Mouse (Mus musculus) G1E (cell line): ENCODE data around the gene Ralgapa1. TPM values are rescaled to one million over a fixed set of nuclear protein-coding genes. Genes with fewer than 3 reads are reported as not detected.
"Not testable (repeated sequence)": the region's sequence is repeated elsewhere in the genome, so short reads cannot be mapped to it uniquely, and the experiment has no call there.

ENCODE experiments used
- ATAC-seq: 2 replicates; pipeline ENCODE4 v1.8.0; 2016; ENCODE audit warnings: mild to moderate bottlenecking; ENCODE audit not compliant: insufficient number of reproducible peaks, poor library complexity, low FRiP score, severe bottlenecking; ENCODE audit errors: extremely low read depth
- DNase-seq: peaks from one replicate; pipeline ENCODE4 v3.0.0; 2012; ENCODE audit warnings: low spot score
- H3K27me3 ChIP-seq: 2 replicates; pipeline ENCODE4 v1.6.1; 2012; ENCODE audit warnings: mild to moderate bottlenecking, low read length, inconsistent platforms; ENCODE audit not compliant: insufficient read depth
- H3K36me3 ChIP-seq: replicated peaks from 2 replicates; pipeline ENCODE3; 2012; ENCODE audit warnings: mild to moderate bottlenecking, inconsistent platforms
- H3K4me1 ChIP-seq: 2 replicates; pipeline ENCODE4 v1.6.1; 2012; ENCODE audit warnings: low read depth, low read length, inconsistent platforms, mixed read lengths; ENCODE audit not compliant: insufficient read depth
- H3K4me3 ChIP-seq: 2 replicates; pipeline ENCODE4 v1.5.1; 2012; ENCODE audit warnings: low read depth, mild to moderate bottlenecking, inconsistent platforms, low read length, moderate library complexity, mixed read lengths
- H3K9me3 ChIP-seq: replicated peaks from 2 replicates; pipeline ENCODE4 v1.6.1; 2012; ENCODE audit warnings: inconsistent platforms
- CTCF ChIP-seq: IDR thresholded peaks from 2 replicates; pipeline ENCODE4 v1.5.1; 2012; ENCODE audit warnings: low read depth, low read length, inconsistent platforms, mixed read lengths
- GATA1 ChIP-seq: IDR thresholded peaks from 2 replicates; pipeline ENCODE4 v1.6.1; 2012; ENCODE audit warnings: borderline replicate concordance, low read length, inconsistent platforms, mixed read lengths
- GATA2 ChIP-seq: IDR thresholded peaks from 2 replicates; pipeline ENCODE4 v1.6.1; 2012; ENCODE audit warnings: low read depth, low read length, inconsistent platforms, borderline replicate concordance
- POLR2AphosphoS5 ChIP-seq: IDR thresholded peaks from 2 replicates; pipeline ENCODE4 v1.6.1; 2012; ENCODE audit warnings: low read depth, low read length, inconsistent platforms; ENCODE audit not compliant: insufficient replicate concordance
- TAL1 ChIP-seq: conservative IDR thresholded peaks from 2 replicates; pipeline ENCODE4 v1.6.1; 2012; ENCODE audit warnings: low read depth, low read length, inconsistent platforms, mixed read lengths
- polyA plus RNA-seq: library from polyadenylated mRNA; stranded (reverse); fragments of >175 nt; gene quantifications from 2 replicates; pipeline ENCODE4 v1.2.3, GENCODE M21; 2012
- total RNA-seq, 2 experiments: library from RNA; stranded (forward) in 1 of 2; stranded (reverse) in 1 of 2; fragments of 200-1000 nt in 1 of 2; fragments of >200 nt in 1 of 2; fragmentation: Nextera tagmentation in 1 of 2; gene quantifications; 2 replicates each; pipeline ENCODE4 v1.2.3; 2014 to 2017

Gene Ralgapa1
- total and polyA plus RNA-seq, 3 experiments: 13.3 to 169 (median 57.9) TPM

DNA sequence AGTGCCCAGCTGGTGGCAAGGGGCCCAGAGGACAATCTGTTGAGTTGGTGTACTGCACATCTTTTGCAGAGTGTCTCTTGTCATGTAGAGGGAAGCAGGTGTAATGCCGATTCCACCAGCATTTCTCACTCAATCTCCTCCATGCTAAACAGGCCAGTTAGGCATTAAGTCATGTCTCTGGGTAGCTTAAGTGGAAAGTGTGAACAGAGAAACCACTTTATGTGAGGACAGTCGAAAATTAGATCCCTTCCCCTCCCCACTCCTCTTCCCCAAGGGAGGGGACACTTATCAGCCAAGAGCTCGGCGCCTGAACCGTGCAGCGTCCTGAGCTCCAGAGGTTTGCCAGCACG, 222.5 kb downstream of the Ralgapa1 start:
- DNase-seq (no peak), ATAC-seq (no peak)
- H3K27me3 ChIP-seq: peaks cover 2% of the 10 kb centered on the region; the same call in 1 of the 2 replicates
- H3K9me3 ChIP-seq: peaks cover 29% of the 10 kb centered on the region
- no peaks in the 10 kb centered on the region for H3K4me1 ChIP-seq
- TF ChIP-seq POLR2AphosphoS5 (no peak), GATA2 (no peak), CTCF (no peak)
- H3K36me3 ChIP-seq: peaks cover 30% of the 10 kb centered on the region
- H3K4me3 ChIP-seq: no peak overlapping the region

DNA sequence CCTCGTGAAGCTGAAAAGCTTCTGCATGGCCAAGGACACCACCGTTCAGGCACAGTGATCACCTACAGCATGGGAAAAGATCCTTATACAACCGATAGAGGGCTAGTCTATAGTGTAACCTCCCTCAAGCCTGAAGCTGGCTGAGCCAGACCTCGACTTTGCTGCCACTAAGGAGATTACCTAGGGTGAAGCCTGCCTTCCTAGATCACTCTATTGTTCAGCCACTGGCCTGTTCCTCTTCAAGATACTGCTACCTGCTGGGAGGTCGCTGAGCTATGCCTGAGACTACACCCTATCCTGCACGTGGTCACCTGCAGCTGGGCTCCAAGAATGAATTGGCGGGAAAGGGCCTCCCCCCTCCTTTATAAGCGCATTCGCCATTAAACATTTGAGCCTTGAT, 234.0 kb downstream of the Ralgapa1 start:
- H3K4me3 ChIP-seq, ATAC-seq, H3K36me3 ChIP-seq, H3K9me3 ChIP-seq, DNase-seq, H3K4me1 ChIP-seq: not testable (repeated sequence)
- peaks cover 12% of the 10 kb centered on the region for H3K27me3 ChIP-seq

DNA sequence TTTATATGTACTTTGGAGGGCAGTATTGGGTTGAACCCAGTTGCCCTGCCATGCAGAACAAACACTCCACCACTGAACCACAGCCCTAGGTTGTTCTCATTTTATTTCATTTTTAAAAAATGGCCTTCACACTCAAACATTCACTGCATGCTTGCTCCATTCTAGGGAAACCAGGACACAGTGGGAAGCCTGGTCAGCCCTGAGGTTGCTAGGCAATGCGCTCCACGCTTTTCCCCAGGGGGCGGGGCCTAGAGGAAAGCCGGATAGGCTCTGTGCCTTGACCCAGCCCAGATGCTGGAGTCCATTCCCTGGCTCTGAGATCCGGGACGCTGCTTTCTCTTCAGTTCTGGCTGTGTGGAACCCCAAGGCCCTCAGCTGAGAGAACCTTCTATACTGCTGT, 247.2 kb downstream of the Ralgapa1 start:
- Histone ChIP-seq H3K36me3 (no peaks in the 10 kb centered on the region), H3K9me3 (no peaks in the 10 kb centered on the region), H3K4me3 (no peak overlapping the region), H3K27me3 (peaks cover 29% of the 10 kb centered on the region), H3K4me1 (no peaks in the 10 kb centered on the region; the same call in 1 of the 2 replicates)
- TF ChIP-seq POLR2AphosphoS5 (no peak), CTCF (no peak), GATA2 (no peak)
- ATAC-seq (no peak), DNase-seq (no peak)

DNA sequence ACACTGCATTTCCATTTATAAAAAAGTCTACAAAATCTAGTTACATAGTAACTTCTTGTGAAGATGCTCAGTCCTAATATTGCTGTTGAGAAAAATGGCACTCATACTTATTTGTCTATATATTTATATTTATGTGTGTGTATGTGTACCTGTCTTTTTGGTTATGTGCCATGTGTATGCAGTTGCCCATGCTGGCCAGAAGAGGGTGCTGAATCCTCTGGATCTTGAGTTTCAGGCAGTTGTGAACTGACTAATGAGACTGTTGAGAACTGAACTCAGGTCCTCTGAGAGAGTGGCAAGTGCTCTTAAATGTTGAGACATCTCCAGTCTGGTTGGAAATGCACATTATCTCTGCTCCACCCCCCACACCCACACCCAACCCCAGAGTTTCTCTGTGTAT, 247.9 kb downstream of the Ralgapa1 start:
- ATAC-seq (no peak), DNase-seq (no peak)
- H3K4me1 ChIP-seq: no peaks in the 10 kb centered on the region; the same call in 1 of the 2 replicates
- H3K9me3 ChIP-seq: no peaks in the 10 kb centered on the region
- no peaks in the 10 kb centered on the region for H3K36me3 ChIP-seq
- H3K27me3 ChIP-seq: peaks cover 28% of the 10 kb centered on the region
- no peak for TF ChIP-seq TAL1
- TF ChIP-seq GATA2: no peak
- TF ChIP-seq POLR2AphosphoS5: no peak
- TF ChIP-seq CTCF: no peak
- TF ChIP-seq GATA1: no peak
- H3K4me3 ChIP-seq: no peak overlapping the region

DNA sequence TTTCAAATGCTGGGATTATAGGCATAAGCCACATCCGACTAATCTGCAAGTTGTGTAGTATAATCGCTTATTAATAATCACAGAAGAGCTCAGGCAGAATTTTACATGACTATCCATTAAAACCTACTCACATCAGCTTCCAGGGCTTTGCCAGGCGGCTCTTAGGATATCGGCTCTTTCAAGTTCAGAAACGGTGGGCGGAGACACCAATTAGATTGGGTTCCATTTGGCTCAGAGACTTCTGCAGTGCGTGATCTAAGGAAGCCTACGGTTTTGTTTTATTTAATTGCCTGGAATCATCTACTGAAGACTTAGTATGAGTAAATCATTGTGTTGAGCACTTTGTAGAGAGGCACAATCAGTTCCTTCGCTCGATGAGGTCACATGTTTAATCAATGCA, 249.3 kb downstream of the Ralgapa1 start:
- TF ChIP-seq CTCF: no peak
- no peak for TF ChIP-seq GATA1
- TF ChIP-seq POLR2AphosphoS5: no peak
- no peak for TF ChIP-seq GATA2
- no peak for TF ChIP-seq TAL1

DNA sequence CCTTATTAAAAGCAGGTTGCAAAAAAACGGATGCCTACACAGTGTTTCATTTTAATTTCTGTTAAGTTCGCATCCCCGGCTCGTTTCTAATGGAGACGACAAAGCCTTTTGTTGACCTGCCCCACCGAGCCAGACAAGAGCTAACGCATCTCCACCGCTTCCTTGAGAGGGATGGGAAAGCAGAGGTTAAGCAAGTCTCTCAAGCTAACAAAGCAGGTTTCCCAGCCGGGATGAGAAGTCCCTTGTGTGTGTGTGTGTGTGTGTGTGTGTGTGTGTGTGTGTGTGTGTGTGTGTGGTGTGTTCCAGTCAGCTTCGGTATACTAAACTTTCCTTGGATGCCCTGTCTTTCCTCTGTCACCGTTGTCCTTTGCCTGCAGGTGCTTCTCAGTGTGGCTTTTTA, 249.8 kb downstream of the Ralgapa1 start:
- Histone ChIP-seq H3K4me1 (no peaks in the 10 kb centered on the region; the same call in 1 of the 2 replicates), H3K27me3 (peaks cover 26% of the 10 kb centered on the region), H3K36me3 (no peaks in the 10 kb centered on the region), H3K9me3 (no peaks in the 10 kb centered on the region), H3K4me3 (no peak overlapping the region)
- ATAC-seq (no peak), DNase-seq (no peak)
- TF ChIP-seq CTCF: no peak
- TF ChIP-seq GATA1: no peak
- TF ChIP-seq TAL1: no peak
- TF ChIP-seq GATA2: no peak
- no peak for TF ChIP-seq POLR2AphosphoS5

More for the DNA sequence above, 249.3 kb downstream of the Ralgapa1 start:
- H3K4me1 ChIP-seq: no peaks in the 10 kb centered on the region; the same call in 1 of the 2 replicates
- no peaks in the 10 kb centered on the region for H3K36me3 ChIP-seq
- ATAC-seq (no peak), DNase-seq (no peak)
- peaks cover 28% of the 10 kb centered on the region for H3K27me3 ChIP-seq
- H3K4me3 ChIP-seq: no peak overlapping the region
- H3K9me3 ChIP-seq: no peaks in the 10 kb centered on the region

DNA sequence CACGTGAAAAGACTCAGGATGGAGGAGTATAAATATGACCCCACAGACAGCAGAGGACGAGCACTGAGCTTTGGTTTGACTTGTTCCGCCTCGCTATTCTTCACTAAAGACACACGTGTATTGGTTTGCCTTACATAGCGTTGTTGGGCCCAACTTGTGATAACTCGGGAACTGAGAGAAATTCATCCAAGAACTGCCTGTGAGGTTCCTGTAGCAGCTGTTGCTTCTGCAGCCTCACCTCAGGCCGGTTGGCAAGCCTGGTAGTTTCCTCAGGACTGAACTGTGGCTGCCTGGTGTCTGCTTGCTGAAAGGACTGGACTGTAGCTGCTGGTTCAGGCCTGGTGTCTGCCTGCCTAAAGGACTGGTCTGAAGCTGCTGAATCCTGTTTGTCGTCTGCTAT, 250.3 kb downstream of the Ralgapa1 start:
- ATAC-seq: no peak
- Histone ChIP-seq H3K27me3 (peaks cover 25% of the 10 kb centered on the region), H3K4me1 (no peaks in the 10 kb centered on the region; the same call in 1 of the 2 replicates), H3K36me3 (no peaks in the 10 kb centered on the region), H3K9me3 (no peaks in the 10 kb centered on the region), H3K4me3 (no peak overlapping the region)
- TF ChIP-seq CTCF (no peak), POLR2AphosphoS5 (no peak), TAL1 (no peak), GATA1 (no peak), GATA2 (no peak)
- DNase-seq: no peak
